Mouse (Mus musculus): Measurements from ENCODE around the gene Rhbg. TPM values are rescaled to one million over a fixed set of nuclear protein-coding genes. Genes with fewer than 3 reads are reported as not detected.
A peak's percentile ranks its signal among the peaks of the same experiment; 100 is the strongest.

Rhbg gene
- total and polyA plus RNA-seq, 2 experiments from 2014 or later, result 0.41 to 1.0 TPM

DNA sequence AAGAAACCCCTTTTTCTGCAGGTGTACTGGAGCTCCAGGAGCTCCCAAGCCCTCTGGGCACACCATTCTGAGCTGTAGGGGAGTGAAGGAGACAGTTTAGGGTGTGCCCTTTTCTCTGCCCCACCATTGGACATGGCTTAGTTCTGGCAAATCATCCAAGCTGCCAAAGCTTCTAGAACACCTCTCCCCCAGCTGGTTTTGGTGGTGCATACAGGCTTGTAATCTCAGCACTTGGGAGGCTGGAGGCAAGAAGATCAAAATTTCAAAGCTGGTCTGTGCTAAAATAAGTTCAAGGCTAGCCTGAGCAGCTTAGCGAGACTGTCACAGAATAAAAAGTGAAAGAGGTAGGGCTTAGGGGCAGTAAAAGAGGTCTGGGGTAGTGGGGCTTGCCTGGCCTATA is 42.2 kb downstream of the Rhbg start:
- no peak for TF ChIP-seq CTCF (IDR thresholded peaks at IDR 0.05)
- H3K9ac ChIP-seq (replicated peaks; ENCODE audit: low read length, poor library complexity, severe bottlenecking), result peak overlapping the region; percentile 33
- ATAC-seq (ENCODE audit: low FRiP score), result no peak
- 23% methylated on average over 1 of the region's 1 CpGs for WGBS
- peaks cover 8% of the 10 kb centered on the region; the same call in 1 of the 2 replicates for H3K4me1 ChIP-seq (ENCODE audit: insufficient read depth, low read length)
- peaks cover 6% of the 10 kb centered on the region; the same call in 1 of the 2 replicates for H3K27me3 ChIP-seq (ENCODE audit: insufficient read depth, low read length)
- no peaks in the 10 kb centered on the region for H3K9me3 ChIP-seq (ENCODE audit: low read length)
- peak overlapping the region; percentile 18 for H3K4me3 ChIP-seq (ENCODE audit: low read depth, low read length)
- peak overlapping the region; percentile 62 for H3K27ac ChIP-seq (ENCODE audit: low read depth, low read length)
- peak; percentile 48 for DNase-seq (ENCODE audit: low spot score)
- H3K36me3 ChIP-seq (ENCODE audit: insufficient read depth, low read length), result no peaks in the 10 kb centered on the region
- peak overlapping the region; percentile 68 for H3K4me2 ChIP-seq (ENCODE audit: low read depth, low read length, poor library complexity, severe bottlenecking)

DNA sequence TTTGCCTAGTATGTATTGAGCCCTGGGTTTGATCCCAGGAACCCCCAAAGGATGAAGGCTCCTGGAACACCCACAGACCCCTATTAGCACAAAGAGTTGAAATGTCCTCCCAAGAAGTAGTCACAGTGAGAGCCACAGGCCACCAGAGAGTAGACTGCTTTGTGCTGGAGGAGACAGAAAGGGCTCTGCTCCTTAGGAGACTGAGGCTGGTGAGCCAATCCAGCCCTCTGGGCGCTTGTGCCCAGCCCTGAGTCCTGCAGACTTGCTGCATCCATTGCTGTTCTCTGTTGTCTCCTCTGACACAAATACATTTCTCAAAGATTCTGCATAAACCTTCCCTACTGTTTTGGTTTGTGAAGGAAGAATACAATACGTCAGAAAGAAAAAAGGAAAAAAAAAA is 43.6 kb downstream of the Rhbg start:
- Histone ChIP-seq H3K9ac (replicated peaks; ENCODE audit: low read length, poor library complexity, severe bottlenecking) (peak overlapping the region; percentile 36; the same call in 1 of the 2 replicates), H3K4me2 (ENCODE audit: low read depth, low read length, poor library complexity, severe bottlenecking) (peak overlapping the region; percentile 68), H3K27me3 (ENCODE audit: insufficient read depth, low read length) (peaks cover 6% of the 10 kb centered on the region; the same call in 1 of the 2 replicates), H3K36me3 (ENCODE audit: insufficient read depth, low read length) (no peaks in the 10 kb centered on the region), H3K27ac (ENCODE audit: low read depth, low read length) (peak overlapping the region; percentile 62; the same call in 1 of the 2 replicates), H3K4me3 (ENCODE audit: low read depth, low read length) (peak overlapping the region; percentile 54), H3K9me3 (ENCODE audit: low read length) (no peaks in the 10 kb centered on the region), H3K4me1 (ENCODE audit: insufficient read depth, low read length) (peaks cover 8% of the 10 kb centered on the region; the same call in 1 of the 2 replicates)
- ATAC-seq (ENCODE audit: low FRiP score) (no peak), DNase-seq (ENCODE audit: low spot score) (peak; percentile 8)
- WGBS, result 22% methylated on average over 2 of the region's 2 CpGs
- TF ChIP-seq CTCF (IDR thresholded peaks at IDR 0.05), result no peak

DNA sequence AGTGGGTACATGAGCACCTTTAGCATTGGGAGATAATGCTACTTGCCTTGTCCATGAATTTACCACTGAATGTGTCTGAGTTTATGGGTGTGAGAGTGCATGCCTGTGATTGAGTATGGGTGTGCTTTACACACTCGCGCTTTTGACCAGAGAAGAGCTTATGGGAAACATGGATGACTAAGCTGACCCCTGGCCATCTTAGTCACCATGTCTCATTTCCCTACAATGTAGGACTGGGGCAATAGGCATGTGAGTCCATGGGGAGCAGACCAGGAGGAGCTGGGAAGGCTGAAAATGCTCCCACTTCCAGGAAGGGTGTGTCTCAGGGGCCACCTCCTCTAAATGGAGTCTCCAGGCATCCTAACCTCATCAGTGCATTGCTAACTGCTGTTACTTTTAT is 44.4 kb downstream of the Rhbg start:
- H3K4me1 ChIP-seq (ENCODE audit: insufficient read depth, low read length), result peaks cover 8% of the 10 kb centered on the region; the same call in 1 of the 2 replicates
- H3K27ac ChIP-seq (ENCODE audit: low read depth, low read length), result peak overlapping the region; percentile 93
- H3K9me3 ChIP-seq (ENCODE audit: low read length), result no peaks in the 10 kb centered on the region
- ATAC-seq (ENCODE audit: low FRiP score), result no peak
- no peak for DNase-seq (ENCODE audit: low spot score)
- WGBS, result 15% methylated on average over 2 of the region's 2 CpGs
- H3K9ac ChIP-seq (replicated peaks; ENCODE audit: low read length, poor library complexity, severe bottlenecking), result peak overlapping the region; percentile 68
- H3K27me3 ChIP-seq (ENCODE audit: insufficient read depth, low read length), result 0 out of 2 replicates have a peak, but pooled peaks cover 12% of the 10 kb centered on the region
- H3K4me2 ChIP-seq (ENCODE audit: low read depth, low read length, poor library complexity, severe bottlenecking), result peak overlapping the region; percentile 68
- peak overlapping the region; percentile 54 for H3K4me3 ChIP-seq (ENCODE audit: low read depth, low read length)
- TF ChIP-seq CTCF (IDR thresholded peaks at IDR 0.05), result no peak
- H3K36me3 ChIP-seq (ENCODE audit: insufficient read depth, low read length), result no peaks in the 10 kb centered on the region

DNA sequence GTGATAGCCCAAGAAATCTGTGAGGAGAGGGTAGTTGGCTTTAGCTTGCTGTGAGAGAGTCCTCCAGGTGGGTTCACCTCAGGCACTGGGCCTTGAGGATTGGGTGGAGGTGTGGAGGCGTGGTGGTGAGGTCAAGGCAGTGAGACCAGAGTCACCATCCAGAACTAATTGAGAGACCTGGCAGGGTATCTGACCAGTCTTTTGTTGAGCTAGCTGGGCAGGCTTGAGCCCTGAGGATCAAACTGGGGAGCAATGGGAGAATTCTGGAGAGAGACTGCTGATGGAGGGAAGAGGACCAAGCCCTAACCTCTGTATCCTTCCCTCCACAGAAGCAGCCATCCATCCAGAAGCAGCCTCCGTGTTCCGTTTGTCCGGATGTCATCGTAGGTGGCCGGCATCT is 45.2 kb downstream of the Rhbg start:
- peak; percentile 37 for DNase-seq (ENCODE audit: low spot score)
- ATAC-seq (ENCODE audit: low FRiP score), result no peak
- Histone ChIP-seq H3K27me3 (ENCODE audit: insufficient read depth, low read length) (0 out of 2 replicates have a peak, but pooled peaks cover 13% of the 10 kb centered on the region), H3K4me3 (ENCODE audit: low read depth, low read length) (peak overlapping the region; percentile 54), H3K27ac (ENCODE audit: low read depth, low read length) (peak overlapping the region; percentile 93), H3K4me2 (ENCODE audit: low read depth, low read length, poor library complexity, severe bottlenecking) (peak overlapping the region; percentile 68), H3K9ac (replicated peaks; ENCODE audit: low read length, poor library complexity, severe bottlenecking) (peak overlapping the region; percentile 68), H3K9me3 (ENCODE audit: low read length) (no peaks in the 10 kb centered on the region), H3K36me3 (ENCODE audit: insufficient read depth, low read length) (no peaks in the 10 kb centered on the region), H3K4me1 (ENCODE audit: insufficient read depth, low read length) (peaks cover 8% of the 10 kb centered on the region; the same call in 1 of the 2 replicates)
- WGBS, result 8% methylated on average over 6 of the region's 6 CpGs
- TF ChIP-seq CTCF (IDR thresholded peaks at IDR 0.05), result no peak

DNA sequence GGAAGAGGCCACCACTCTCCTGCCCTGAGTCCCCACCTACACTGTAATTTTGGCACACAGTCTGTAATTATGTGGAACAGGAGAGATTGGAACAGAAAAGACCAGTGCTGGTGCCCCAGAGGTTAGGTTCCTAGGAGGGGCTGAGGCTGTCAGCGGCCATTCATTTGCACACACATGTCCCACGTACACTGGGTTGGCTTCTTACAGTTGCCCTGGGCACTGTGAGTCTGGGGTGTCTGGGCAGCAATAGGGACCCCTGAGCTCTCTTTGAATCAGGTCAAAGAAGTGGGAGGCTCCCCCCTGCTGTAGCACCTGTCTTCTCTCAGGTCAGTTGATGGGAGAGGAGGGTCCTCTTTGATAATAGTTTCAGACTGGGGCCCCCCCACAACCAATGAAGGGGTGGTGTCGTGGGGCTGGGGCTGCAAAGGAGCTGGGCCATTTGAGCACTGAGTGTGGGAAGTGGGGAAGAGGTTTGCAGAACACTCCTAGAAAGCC is 46.2 kb downstream of the Rhbg start:
- H3K4me3 ChIP-seq (ENCODE audit: low read depth, low read length), result peak overlapping the region; percentile 54
- peak overlapping the region; percentile 93 for H3K27ac ChIP-seq (ENCODE audit: low read depth, low read length)
- ATAC-seq (ENCODE audit: low FRiP score), result no peak
- H3K9ac ChIP-seq (replicated peaks; ENCODE audit: low read length, poor library complexity, severe bottlenecking), result peak overlapping the region; percentile 68
- no peaks in the 10 kb centered on the region for H3K36me3 ChIP-seq (ENCODE audit: insufficient read depth, low read length)
- H3K9me3 ChIP-seq (ENCODE audit: low read length), result no peaks in the 10 kb centered on the region
- WGBS, result 13% methylated on average over 3 of the region's 3 CpGs
- DNase-seq (ENCODE audit: low spot score), result peak; percentile 28
- 0 out of 2 replicates have a peak, but pooled peaks cover 13% of the 10 kb centered on the region for H3K27me3 ChIP-seq (ENCODE audit: insufficient read depth, low read length)
- H3K4me1 ChIP-seq (ENCODE audit: insufficient read depth, low read length), result peaks cover 3% of the 10 kb centered on the region; the same call in 1 of the 2 replicates
- TF ChIP-seq CTCF (IDR thresholded peaks at IDR 0.05), result no peak
- H3K4me2 ChIP-seq (ENCODE audit: low read depth, low read length, poor library complexity, severe bottlenecking), result peak overlapping the region; percentile 68

DNA sequence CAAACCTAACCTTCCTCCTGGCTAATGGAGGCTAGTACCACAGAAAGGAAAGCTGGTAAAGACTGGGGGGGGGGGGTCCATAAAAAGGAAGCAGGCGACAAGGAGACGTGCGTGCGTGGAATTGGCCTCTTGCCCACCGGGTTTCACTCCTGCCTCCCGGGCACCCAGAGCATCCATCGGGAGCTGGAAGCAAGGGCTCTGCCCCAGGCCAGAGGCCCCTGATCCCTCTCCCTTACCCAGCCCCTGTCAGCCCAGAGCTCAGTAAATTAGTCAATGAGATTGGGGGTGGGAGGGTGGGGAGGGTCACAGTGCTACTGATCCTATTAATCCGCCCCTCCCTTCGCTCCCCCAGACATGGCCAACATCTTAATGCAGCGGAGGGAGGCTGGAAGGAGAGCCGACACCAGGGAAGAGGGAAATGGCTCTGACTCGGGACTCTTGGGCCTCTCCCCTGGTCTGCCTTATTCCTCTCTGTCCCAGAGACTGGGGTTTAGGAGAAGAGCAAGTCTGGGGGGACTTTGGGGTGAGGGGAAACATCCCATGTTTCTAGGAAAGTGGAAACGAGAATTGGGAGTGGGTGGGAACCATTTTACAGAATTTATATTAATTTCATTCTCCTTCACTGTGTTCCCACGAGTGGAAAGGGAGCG is 46.9 kb downstream of the Rhbg start:
- no peak for TF ChIP-seq CTCF (IDR thresholded peaks at IDR 0.05)
- Histone ChIP-seq H3K27me3 (ENCODE audit: insufficient read depth, low read length) (0 out of 2 replicates have a peak, but pooled peaks cover 18% of the 10 kb centered on the region), H3K4me1 (ENCODE audit: insufficient read depth, low read length) (peaks cover 3% of the 10 kb centered on the region; the same call in 1 of the 2 replicates), H3K27ac (ENCODE audit: low read depth, low read length) (peak overlapping the region; percentile 93), H3K36me3 (ENCODE audit: insufficient read depth, low read length) (no peaks in the 10 kb centered on the region), H3K4me2 (ENCODE audit: low read depth, low read length, poor library complexity, severe bottlenecking) (peak overlapping the region; percentile 68), H3K9ac (replicated peaks; ENCODE audit: low read length, poor library complexity, severe bottlenecking) (peak overlapping the region; percentile 68), H3K9me3 (ENCODE audit: low read length) (no peaks in the 10 kb centered on the region), H3K4me3 (ENCODE audit: low read depth, low read length) (peak overlapping the region; percentile 54)
- ATAC-seq (ENCODE audit: low FRiP score), result no peak
- DNase-seq (ENCODE audit: low spot score), result peak; percentile 51
- WGBS, result 5% methylated on average over 15 of the region's 15 CpGs

All from midbrain, postnatal 0 days (tissue).